Mouse (Mus musculus) adrenal gland, postnatal 25 days (tissue): ENCODE results near the gene Sept12. TPM values are rescaled to one million over a fixed set of nuclear protein-coding genes. Genes with fewer than 3 reads are reported as not detected.

ENCODE experiments used
- DNase-seq: peaks from one replicate; pipeline ENCODE4 v3.0.0; 2021; ENCODE audit warnings: mixed read lengths
- total RNA-seq: library from RNA; stranded (reverse); gene quantifications from 2 replicates; pipeline ENCODE4 v1.2.3, GENCODE M21; 2021

Sept12 gene
- total RNA-seq, 1 experiment from 2014 or later, result not detected

DNA sequence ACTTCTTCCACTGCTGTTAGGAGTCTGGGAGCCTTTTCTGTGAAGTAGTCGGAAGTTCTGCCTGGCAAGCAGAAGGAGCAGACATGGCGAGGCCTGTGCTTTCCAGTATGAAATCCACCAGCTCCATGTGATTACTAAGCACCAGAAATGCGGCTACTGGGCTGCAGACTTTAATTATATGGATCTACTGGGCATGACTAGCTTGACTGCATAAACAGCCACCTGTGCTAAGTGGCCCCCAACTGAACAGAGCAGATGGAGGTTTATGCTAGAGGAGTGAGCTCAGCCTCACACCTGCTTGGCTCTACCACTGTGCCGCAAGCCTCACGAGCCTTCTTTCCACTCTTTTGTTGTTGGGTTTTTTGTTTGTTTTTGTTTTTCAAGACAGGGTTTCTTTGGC, 23.1 kb downstream of the Sept12 start:
- DNase-seq, result no peak

DNA sequence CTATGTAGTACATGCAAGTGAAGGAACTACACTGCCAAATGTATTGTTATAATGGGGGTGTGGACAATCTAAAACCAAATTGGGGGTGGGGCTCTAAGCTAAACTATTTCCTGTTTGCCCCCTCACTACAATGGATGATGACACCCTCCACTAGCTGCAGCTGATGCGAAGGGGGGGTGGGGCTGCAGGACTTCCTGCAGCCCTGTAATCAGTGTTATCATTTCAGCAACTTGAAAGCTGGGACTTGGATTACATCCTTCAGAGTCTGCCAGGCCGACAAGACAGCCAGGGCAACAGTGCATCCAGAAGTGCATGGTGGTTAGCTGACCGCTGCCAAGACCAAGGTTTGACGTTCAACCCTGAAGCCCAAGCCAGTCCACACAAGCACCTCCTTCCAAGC, 26.0 kb downstream of the Sept12 start:
- DNase-seq, result no peak

DNA sequence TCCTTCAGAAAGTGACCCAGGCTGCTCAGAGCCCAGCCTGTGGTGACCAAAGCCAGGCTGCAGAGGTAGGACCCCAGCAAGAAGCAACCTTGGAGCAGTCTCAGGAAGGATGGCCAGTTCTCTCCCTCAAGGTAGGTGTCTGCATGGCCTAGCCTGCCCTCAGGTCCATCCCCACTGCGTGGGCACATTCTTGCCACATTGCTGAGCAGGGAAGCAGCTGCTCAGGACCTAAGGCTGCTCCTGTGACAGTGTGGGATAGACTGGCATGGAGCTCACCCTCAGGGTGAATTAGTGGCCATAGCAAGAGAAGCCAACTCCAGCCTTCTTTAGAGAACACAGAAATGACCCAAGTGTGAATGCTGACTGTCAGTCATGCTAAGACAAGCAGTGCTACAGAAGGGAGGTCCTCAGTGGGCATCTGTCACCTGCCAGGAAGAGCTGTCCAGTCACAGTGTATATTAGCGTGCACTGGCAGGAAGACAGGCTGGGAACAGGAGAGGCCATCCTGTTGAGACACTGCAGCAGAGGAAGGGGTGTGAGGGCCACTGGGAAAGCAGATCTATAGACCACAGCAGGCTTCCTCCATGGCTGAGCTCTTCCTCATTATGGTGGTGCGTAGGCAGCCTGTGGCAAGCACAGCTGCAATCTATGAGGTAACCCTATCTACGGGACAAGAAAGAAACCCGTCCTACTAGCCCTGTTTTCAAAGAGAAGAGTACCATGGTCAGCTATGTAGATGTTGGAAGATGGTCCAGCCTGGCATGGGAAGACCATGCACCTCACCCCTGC, 28.4 kb downstream of the Sept12 start:
- no peak for DNase-seq

DNA sequence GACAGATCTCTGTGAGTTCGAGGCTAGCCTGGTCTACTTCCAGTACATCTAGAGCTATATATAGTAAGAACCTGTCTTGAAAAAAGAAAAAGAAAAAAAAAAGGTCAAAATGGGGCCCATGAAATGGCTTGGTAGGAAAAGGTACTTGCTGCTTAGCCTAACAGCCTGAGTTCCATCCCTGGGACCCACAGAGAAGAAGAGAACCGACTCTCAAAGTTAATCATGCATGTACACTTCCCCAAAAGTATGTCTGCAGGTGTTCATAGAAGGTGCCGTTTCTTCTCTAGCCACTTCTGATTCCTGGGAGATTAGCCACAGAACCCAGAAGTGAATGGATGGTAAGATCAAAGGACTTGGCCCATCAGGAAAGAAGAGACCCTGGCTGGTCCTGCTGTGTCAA, 29.2 kb downstream of the Sept12 start:
- DNase-seq, result no peak

DNA sequence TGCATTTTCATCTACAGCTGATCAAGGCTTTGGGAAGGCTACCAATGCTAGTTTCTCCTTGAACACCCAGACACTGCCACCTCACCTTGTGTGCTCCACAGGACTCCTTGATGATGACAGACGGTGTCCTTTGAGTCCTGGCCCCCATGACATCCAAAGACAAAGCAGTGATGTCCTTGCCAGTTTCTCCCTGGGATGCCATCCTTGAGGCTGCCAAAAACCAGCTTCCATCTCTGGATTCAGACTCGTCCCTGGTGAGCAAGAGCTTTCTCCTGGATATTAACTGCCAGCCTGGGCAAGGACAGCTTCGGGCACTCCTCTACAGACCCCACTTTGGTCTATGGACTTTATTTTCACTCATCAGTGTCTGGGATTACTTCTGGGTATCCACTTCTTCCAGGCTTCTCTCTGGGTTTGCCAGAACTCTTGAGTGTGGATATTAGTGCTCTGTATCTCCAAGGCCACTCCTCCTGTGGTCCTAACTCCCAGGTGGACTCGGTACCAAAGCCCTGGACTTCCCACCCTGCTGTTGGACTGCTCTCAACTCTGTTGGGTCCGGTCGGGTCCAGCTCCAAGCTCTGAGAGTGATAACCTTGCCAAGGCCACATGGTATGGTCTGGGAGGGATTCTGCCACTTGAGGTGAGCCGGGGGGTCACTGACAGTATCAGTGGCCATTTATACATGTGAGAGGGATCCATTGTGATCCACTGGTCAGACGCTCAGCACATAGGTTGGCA, 32.1 kb downstream of the Sept12 start:
- no peak for DNase-seq

DNA sequence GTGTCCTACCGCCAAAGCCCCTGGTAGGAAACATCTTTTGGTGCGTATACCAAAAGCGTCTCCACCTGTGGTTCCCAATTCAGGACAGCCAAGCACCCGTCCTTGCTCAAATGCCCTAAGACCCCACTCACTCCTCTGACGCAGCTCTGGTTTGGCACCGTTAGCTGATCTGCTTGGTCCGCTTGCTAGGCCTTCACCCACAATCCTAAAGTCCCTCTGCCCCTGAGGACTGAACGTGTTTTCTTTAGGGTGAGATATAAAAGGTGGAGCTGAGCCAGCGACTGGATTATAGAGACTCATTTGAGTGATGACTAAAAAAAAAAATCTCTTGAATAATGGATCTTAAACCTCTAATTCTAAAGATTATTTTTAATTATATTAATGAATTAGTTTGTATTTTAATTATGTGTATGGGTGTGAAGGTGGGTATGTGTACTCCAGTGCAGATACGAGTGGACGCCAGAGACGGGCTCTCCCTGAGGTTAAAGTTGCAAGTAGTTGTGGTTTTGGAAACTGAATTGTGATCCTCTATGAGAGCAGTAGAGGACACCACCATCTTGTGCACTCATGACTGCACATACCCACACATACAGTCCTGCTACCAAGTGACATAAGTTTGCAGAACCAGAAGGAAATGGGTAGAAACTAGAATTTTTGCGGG, 32.8 kb downstream of the Sept12 start:
- no peak for DNase-seq

DNA sequence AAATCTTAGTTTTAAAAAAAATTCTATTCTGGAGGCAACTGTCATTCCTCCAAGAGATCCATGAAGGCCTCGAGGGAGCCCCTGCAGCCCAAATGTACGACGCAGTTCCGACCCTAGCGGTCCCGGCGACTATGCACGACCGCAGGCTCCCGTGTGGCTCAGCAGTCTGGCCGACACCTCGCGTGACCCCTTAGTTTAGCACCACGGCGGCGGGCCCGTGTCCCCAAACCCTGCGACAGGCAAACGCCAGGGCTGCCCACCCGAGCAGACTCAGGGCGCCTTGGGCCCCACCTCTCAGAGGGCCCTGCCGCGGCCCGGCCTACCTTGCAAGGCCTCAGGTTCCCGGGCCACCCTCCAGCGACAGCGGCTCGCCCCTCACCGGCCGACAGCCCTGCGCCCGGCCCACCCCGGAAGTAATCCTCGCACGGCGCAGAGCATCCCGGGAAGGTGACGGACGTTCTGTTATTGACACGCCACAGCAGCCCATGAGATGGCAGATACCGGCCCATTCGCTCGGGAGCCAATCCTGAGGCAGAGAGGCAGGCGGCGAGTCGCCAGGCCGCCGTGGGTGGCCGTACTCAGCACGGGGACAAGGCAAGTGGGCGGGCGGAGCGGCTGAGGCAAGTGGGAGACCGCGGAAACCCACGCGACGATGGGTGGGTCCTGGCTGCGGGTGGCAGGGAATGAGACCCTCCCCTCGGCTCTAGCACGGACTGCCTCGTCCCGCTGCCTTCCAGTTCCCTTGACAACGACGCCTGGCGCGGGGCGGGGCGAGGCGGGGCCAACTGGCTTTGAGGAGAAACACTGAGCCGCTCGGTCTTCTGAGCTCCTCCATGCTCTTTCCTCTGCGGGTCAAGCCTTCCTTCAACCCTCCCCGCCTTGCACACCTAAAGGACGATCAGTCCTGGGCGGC, 33.6 kb downstream of the Sept12 start, which contains the start of gene Anks3:
Gene Anks3, minus strand, starts transcription at position 409 of the 913 bp plus-strand sequence.
- peak; percentile 97 for DNase-seq

DNA sequence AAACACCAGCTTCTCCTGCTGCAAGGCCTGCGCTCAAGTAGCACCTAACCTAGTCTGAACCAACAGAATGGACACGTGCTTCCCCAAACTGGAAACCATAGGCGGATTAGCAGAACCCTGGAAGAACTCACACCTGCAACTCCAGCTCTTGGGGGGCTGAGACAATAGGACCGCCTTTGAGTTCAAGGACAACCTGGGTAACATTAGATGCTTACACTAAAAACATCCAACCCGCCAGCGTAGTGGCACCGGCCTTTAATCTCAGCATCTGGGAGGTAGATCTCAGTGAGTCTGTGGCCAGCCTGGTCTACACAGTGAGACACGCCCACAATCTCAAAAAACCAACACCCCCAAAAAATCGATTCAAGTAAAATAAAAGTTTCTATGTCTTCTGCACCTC, 34.3 kb downstream of the Sept12 start:
- no peak for DNase-seq

DNA sequence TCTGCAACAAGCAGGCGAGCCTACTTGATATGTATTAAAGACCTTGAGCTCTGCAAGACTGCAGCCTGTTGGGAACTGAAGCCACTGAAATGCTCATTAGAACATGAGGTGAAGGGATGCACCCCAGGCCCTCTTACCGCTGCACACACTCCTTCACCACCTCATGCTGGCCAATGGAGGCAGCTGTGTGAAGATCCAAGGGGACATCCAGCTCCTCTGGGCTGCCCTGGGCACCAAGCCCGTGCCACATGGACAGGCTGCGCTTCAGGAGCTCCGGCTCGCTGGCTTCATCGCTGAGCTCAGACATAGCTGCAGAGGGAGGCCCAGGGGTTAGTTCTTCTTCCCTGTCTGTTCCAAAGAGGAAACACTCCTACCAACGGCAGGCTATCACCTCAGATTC, 37.4 kb downstream of the Sept12 start:
- DNase-seq, result no peak

DNA sequence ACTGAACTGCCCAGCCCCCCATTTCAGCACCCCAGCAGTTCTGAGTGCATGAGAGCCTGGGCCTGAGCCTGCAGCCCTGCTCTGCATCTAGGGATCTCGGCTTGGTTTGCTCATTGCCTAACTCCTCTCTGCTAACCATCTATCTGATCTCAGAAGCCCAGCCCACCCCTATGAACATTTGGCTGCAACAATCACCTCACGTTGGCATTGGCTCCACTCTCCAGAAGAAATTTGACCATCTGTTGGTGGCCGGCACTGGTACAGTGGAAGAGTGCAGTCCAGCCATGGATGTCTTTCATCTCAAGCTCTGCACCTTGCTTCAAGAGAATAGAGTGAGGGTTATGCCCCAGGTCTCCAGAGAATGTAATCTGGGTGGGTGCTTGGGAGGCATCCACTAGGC, 40.2 kb downstream of the Sept12 start:
- no peak for DNase-seq

DNA sequence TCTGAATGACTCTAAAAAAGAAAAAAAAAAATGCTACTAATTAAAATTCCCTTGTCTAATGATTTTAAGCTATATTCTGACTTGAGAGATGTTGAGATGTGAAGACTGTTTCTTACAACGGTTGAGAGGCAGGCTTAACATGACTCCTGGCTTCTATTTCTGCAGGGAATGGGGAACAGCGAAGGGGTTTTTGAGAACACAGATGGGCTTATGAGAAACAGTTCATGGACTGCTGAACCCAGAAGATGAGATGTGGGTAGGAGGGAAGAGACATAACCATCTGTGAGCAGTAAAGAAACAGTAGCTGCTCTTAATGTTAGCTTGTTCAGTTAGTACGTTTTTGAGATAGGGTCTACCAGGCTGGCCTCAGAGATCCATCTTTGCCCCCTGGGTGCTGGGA, 41.0 kb downstream of the Sept12 start:
- DNase-seq, result no peak

DNA sequence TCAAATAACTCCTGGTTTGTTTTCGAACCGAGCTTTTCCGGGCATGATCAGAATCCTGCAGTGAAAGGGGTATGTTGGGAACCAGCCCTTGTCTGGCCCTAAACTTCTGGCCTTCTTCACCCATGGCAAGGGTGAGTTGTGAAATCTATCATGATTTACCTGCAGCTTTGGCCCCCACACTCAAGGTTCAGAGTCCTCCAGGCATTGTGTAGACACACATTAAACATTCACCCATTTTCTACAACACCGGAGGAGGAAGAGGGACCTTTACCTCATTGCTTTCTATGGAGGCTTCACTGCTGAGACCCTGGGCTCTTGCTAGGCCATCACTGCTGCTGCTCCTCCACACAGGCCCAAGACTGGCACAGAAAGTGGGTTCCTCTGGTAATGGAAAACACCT, 50.3 kb downstream of the Sept12 start:
- no peak for DNase-seq

DNA sequence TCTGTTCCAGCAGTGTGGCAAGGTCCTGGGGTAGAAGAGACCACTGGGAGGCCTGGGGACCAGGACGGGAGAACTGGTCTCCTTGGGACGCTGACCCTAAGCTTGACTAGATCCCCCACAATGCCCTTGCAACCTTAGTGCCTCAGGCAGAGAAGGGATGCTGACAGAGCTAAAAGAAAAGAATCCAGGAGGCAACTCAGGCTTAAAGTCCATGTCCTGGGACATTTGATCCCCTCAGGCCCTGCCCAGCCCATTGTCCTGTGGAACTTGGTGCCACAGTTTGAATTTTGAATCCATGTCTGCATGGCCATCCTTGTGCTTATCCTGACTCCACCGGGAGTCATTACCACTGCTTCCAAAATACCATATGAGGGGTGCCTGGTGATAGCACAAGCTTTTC, 51.5 kb downstream of the Sept12 start:
- DNase-seq, result no peak

DNA sequence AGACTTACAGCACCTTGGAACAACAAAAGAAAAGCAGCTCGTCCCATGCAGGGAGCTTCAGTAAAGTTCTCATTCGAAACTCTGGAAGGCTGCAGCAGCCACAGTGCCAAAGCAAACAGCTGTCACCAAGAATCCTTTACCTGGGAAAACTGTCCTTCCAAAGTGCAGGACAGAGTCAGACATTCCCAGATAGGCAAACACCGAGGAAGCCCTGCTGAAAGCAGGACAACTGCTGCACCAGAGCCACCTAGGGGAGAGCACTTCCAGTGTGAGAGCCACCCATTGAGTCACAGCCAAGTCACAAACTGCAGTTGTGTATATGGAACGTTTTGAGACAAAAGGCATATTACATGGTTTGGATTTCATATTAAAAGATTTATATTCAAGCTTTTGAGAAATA, 52.2 kb downstream of the Sept12 start:
- no peak for DNase-seq

DNA sequence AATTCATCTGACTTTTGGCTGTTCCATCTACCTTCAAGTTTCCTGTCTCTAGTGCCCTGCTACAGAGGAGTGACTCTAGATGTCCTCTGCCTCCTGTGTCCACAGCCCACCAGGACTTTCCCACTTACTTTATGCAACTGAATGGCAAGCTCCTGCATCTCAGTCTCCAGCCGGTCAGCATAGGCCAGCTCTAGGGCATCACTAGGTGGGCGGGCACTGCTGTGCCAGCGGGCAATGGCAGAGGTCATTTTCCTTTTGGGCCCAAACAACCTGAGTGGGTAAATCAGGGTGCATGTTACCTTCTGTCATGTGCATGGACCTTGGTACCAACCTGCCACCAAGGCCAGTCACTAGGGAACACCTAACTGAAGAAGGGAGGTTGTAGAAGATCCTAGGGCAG, 54.2 kb downstream of the Sept12 start:
- DNase-seq, result no peak

DNA sequence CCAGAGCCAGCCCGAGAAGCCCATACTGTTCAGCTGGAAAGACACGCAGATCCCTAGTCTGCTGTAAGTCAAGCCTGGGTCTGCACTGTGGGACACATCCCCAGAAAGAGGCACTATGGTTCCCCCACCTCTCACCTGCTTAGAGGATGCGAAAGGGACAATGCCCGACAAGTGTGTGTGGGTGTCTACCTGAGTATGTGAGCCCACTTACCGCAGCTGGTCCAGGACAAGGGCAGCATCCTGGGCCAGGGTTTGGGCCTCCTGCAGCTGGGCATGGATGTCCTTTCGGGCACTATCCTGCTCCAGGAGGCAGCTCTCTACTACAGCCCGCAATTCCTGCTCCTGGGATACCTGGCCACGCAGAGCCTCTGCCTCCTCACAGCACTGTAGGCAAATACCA, 54.8 kb downstream of the Sept12 start:
- DNase-seq, result no peak

DNA sequence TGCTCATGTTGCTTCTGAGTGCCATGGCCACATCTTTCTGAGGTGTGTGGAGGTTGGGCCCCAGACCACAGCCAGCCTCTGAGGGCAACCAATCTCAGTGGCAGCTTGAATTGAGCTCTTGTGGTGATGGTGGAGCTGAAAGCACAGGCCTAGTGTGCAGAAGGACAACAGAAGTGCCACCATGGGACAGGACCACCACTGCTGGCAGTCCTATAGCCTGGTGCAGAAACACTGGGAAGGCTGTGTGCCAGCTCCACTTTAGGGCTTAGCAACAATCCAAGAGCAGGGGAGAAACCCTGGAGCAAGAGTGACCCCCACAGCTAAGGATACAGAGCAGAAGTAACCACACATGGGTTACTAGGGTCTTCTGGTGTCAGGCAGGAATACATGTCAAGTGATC, 56.6 kb downstream of the Sept12 start:
- DNase-seq, result no peak

DNA sequence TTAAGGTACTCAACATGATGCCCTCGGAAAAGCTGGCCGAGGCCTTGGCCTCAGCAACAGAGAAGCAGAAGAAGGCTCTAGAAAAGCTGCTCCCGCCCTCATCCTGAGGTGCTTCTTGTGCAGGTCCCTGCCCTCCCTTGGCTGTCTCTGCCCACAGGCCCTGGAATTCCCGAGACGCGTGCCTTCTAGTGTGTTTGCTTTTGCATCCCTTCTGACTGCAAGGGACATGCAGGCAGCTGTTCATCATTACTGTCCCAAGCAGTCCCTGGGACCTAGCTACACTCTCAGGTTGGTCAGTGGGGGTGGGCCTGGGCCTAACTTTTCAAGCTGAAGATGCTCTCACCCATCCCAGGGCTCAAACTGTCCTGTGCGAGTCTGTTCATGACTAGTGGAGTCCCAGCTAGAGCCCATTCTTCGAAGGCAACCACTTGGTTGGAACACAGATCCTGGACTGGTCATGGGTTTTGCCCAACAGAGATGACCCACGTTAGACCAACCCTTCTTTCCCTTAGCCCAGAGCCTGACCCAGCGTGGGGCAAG, 57.3 kb downstream of the Sept12 start:
- no peak for DNase-seq

DNA sequence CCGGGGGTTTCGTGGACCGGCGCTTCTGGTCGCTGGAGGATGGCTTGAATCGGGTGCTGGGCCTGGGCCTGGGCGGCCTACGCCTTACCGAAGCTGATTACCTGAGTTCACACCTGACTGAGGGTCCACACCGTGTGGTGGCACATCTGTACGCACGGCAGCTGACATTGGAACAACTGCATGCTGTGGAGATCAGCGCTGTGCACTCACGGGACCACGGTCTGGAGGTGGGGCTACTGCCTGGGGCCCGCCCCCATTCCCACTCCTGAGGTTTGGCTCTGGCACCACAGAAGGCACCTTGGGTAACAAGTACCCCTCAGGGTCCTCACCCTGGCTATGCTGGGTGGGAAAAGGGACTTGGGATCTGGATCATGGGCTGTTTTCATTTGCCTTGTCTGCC, 58.2 kb downstream of the Sept12 start:
- DNase-seq, result peak; percentile 49

DNA sequence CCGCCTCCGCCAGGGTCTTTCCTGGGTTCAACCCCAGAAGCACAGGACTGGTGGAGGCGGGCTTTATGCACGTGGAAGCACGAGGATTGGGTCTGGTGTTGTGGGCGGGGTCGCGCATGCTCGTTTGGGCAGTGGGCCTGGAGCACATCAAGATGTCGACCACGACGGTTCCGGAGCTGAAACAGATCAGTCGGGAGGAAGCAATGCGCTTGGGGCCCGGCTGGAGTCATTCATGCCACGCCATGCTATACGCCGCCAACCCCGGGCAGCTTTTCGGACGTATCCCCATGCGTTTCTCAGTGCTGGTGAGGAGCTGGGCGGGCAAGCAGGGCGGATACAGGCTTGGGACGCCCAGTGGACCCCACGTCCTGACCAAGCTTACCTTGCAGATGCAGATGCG, 58.7 kb downstream of the Sept12 start:
- DNase-seq, result peak; percentile 96

DNA sequence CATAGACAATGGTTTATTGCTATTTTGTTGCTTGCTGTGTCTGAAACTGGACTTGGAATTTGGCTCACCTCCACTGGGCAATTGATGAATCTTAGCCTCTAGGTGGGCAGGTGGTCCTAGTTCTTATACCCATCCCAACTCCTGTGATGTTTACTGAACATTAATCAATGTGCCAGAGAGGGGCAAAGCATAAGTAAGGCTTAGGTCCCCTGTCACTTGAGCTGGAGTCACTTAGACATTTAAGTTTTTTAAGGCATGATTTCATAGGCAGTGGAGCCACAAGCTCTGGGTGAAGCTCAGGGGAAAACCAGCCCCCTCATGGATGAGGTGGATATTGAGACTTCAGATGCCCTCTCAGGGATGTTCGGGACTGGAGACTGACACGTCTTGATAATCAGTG, 59.2 kb downstream of the Sept12 start, which contains the start of gene Nudt16l1:
Gene Nudt16l1, plus strand, starts transcription at position 301 of the 400 bp plus-strand sequence.
- no peak for DNase-seq
